Mouse (Mus musculus): ENCODE measurements at regions not wholly inside any gene's neighbourhood (a gene's known extent, or its start where the extent isn't known, plus 50 kb on each side); places are given as distances from the start of the nearest gene placed in this dataset.

GRCm38 (mm10) chr1:88575917-88576669 is 66.2 kb upstream of the Glrp1 start:
- DNase-seq (ENCODE audit: low spot score) = peak; percentile 53

GRCm38 (mm10) chr1:88575291-88575690 is 65.4 kb upstream of the Glrp1 start:
- no peak for DNase-seq (ENCODE audit: low spot score)

- DNase-seq (ENCODE audit: low spot score) = no peak
Measured at GRCm38 (mm10) chr1:88572161-88572560, 62.3 kb upstream of the Glrp1 start.

GRCm38 (mm10) chr1:88568447-88569053 is 58.7 kb upstream of the Glrp1 start:
- DNase-seq (ENCODE audit: low spot score) = no peak

- no peak for DNase-seq (ENCODE audit: low spot score)
Measured at GRCm38 (mm10) chr1:88567198-88567597, 57.3 kb upstream of the Glrp1 start.

- DNase-seq (ENCODE audit: low spot score) = no peak
Measured at GRCm38 (mm10) chr1:88566426-88566825, 56.6 kb upstream of the Glrp1 start.

GRCm38 (mm10) chr1:88564825-88565224 is 55.0 kb upstream of the Glrp1 start:
- no peak for DNase-seq (ENCODE audit: low spot score)

- peak; percentile 88 for DNase-seq (ENCODE audit: low spot score)
Measured at GRCm38 (mm10) chr1:88562361-88562760, 52.5 kb upstream of the Glrp1 start.

GRCm38 (mm10) chr1:88560771-88561170 is 50.9 kb upstream of the Glrp1 start:
- peak; percentile 68 for DNase-seq (ENCODE audit: low spot score)

Measured in lung, postnatal 25 days (tissue).